Mouse (Mus musculus) Patski (cell line): Measurements from ENCODE around the gene Dph5. TPM values are rescaled to one million over a fixed set of nuclear protein-coding genes. Genes with fewer than 3 reads are reported as not detected.
"Not testable (repeated sequence)": the region's sequence is repeated elsewhere in the genome, so short reads cannot be mapped to it uniquely, and the experiment has no call there.

Experiments used
- ATAC-seq: fragments of 100-300 bp; one replicate; pipeline ENCODE4 v1.8.0; 2021
- CTCF ChIA-PET: fragments of 350-600 bp; sonication (Branson Sonifier 250); formaldehyde crosslinking; loops from one replicate; lab custom pipeline; 2022; ENCODE audit warnings: inconsistent platforms; lab: Charles Lee
- POLR2A ChIA-PET: fragments of 350-600 bp; sonication (Branson Sonifier 250); formaldehyde crosslinking; loops from one replicate; lab custom pipeline; 2022; ENCODE audit warnings: antibody characterized with exemption, inconsistent platforms; lab: Charles Lee
- DNase-seq: peaks from one replicate; pipeline ENCODE4 v3.0.0-alpha.2; 2011; ENCODE audit warnings: low read depth, low spot score
- H3K27me3 ChIP-seq: fragments of 371-371 bp; one replicate; pipeline ENCODE4 v1.5.1; 2021
- CTCF ChIP-seq: fragments of 100-300 bp; IDR thresholded peaks from one replicate; pipeline ENCODE4 v1.5.1; 2021
- in situ Hi-C: fragments of 300-500 bp; cut with MboI; formaldehyde crosslinking; loops from 3 replicates; pipeline ENCODE4 v1.11.1; 2018; ENCODE audit warnings: low pct_unique_long_range_greater_than_20kb, mixed read lengths
- polyA plus RNA-seq: library from polyadenylated mRNA; unstranded; gene quantifications from one replicate; pipeline ENCODE4 v1.2.3, GENCODE M21; 2021

Gene Dph5
- polyA plus RNA-seq, 1 experiment from 2014 or later = 29.1 TPM

DNA sequence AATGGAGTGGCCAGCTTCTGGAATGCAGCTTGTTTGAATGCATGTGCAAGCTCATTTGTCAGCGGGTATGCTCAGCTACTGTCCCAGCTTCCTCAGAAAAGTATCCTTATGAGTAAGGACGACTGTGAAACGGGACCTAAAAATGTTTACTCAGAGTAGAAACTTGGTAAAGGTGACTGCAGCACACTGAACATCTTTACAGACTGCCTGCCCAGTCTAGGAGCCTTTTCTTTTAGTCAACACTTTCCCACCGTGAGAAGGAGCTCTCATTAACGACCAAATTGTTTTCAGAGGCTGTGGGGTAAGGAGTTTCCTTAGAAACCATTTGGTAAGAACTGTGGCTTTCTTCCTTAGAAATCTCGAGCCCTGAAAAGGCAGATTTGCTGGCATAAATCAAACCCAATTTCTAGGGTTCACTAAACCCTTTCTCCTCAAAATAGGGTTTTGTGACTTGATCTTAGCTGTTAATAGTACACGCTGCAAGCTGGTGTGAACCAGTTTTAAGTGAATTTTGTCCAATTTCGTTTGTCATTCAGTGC, 31.1 kb upstream of the Dph5 start:
- TF ChIP-seq CTCF = no peak
- in situ Hi-C loops = no loop called here
- no peak for DNase-seq
- POLR2A ChIA-PET = no interaction called here
- CTCF ChIA-PET = interaction anchor here (0.6 to 1.2 kb wide), 3 partner anchors 13 to 34 kb away, joined by 3 read pairs; no protein-coding TSS in a partner anchor
- H3K27me3 ChIP-seq = no peaks in the 10 kb centered on the region
- no peak for ATAC-seq

GRCm38 (mm10) chr3:115857436-115857835, 30.2 kb upstream of the Dph5 start:
- ATAC-seq (no peak), DNase-seq (no peak)
- in situ Hi-C loops = no loop called here
- H3K27me3 ChIP-seq = no peaks in the 10 kb centered on the region
- CTCF ChIA-PET = interaction anchor here (1.1 to 1.2 kb wide), 2 partner anchors 11 to 17 kb away, joined by 3 to 4 read pairs; no protein-coding TSS in a partner anchor
- POLR2A ChIA-PET = no interaction called here
- TF ChIP-seq CTCF = no peak

GRCm38 (mm10) chr3:115858822-115859221, 28.8 kb upstream of the Dph5 start:
- H3K27me3 ChIP-seq = no peaks in the 10 kb centered on the region
- DNase-seq (no peak), ATAC-seq (peak; percentile 60)
- TF ChIP-seq CTCF = no peak
- ChIA-PET CTCF (interaction anchor here (1.0 to 1.2 kb wide), 2 partner anchors 8 to 9 kb away, joined by 3 read pairs; no protein-coding TSS in a partner anchor), POLR2A (no interaction called here)
- in situ Hi-C loops = no loop called here

DNA sequence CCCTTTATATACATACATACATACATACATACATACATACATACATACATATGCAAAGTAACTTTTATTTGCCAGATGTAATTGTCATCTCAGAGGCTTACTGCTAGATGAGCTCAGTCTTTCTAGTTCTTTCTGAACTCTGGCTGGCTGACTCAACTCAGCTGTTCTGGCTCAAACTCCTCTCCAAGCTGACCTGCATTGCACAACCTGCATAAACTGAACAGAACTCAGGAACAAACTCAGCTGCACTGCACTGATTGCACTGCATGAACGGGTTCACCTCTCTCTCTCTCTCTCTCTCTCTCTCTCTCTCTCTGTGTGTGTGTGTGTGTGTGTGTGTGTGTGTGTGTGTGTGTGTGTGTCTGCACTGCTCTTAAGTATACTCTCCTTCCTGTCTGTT, 26.9 kb upstream of the Dph5 start:
- H3K27me3 ChIP-seq, in situ Hi-C loops, CTCF ChIA-PET, ATAC-seq, POLR2A ChIA-PET, DNase-seq: not testable (repeated sequence)

- DNase-seq (no peak), ATAC-seq (no peak)
- no peak for TF ChIP-seq CTCF
- POLR2A ChIA-PET = no interaction called here
- in situ Hi-C loops = no loop called here
- CTCF ChIA-PET = no interaction called here
- H3K27me3 ChIP-seq = no peaks in the 10 kb centered on the region
Observed at GRCm38 (mm10) chr3:115863487-115863886, 24.1 kb upstream of the Dph5 start.

- peak; percentile 97 for ATAC-seq
- POLR2A ChIA-PET = no interaction called here
- no peaks in the 10 kb centered on the region for H3K27me3 ChIP-seq
- in situ Hi-C loops = no loop called here
- CTCF ChIA-PET = interaction anchor here (1.1 to 3.9 kb wide), 5 partner anchors 8 to 154 kb away, joined by 3 to 14 read pairs (median 4); no protein-coding TSS in a partner anchor
- TF ChIP-seq CTCF = peak; percentile 35
- DNase-seq = no peak
Observed at GRCm38 (mm10) chr3:115867150-115867549, 20.5 kb upstream of the Dph5 start.

DNA sequence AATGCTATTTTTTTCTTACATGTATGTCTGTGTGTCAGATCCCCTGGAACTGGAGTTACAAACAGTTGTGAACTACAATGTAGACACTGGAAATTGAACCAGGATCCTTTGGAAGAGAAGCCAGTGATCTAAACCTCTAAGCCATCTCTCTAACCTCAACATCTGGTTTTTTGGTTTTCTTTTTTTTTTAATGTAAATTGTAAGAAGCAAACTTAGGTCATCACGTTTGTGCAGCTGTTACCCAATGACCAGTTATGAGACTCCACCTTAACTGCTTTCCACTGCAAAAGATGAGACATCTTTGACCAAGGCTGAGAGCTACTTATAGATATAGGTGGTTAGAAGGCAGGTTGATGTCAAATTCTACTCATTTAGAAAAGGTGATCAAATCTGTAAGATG, 19.7 kb upstream of the Dph5 start:
- no peaks in the 10 kb centered on the region for H3K27me3 ChIP-seq
- CTCF ChIA-PET = interaction anchor here (1.1 to 3.9 kb wide), 5 partner anchors 9 to 154 kb away, joined by 3 to 14 read pairs (median 4); no protein-coding TSS in a partner anchor
- DNase-seq (no peak), ATAC-seq (no peak)
- no peak for TF ChIP-seq CTCF
- POLR2A ChIA-PET = interaction anchor here (0.6 kb wide), 1 partner anchor 32 kb away, joined by 3 read pairs; no protein-coding TSS in a partner anchor
- in situ Hi-C loops = no loop called here

GRCm38 (mm10) chr3:115869360-115869759, 18.3 kb upstream of the Dph5 start:
- H3K27me3 ChIP-seq = no peaks in the 10 kb centered on the region
- DNase-seq (no peak), ATAC-seq (no peak)
- in situ Hi-C loops = no loop called here
- no peak for TF ChIP-seq CTCF
- CTCF ChIA-PET = interaction anchor here (3.9 kb wide), 1 partner anchor 10 kb away, joined by 14 read pairs; no protein-coding TSS in a partner anchor
- POLR2A ChIA-PET = no interaction called here

DNA sequence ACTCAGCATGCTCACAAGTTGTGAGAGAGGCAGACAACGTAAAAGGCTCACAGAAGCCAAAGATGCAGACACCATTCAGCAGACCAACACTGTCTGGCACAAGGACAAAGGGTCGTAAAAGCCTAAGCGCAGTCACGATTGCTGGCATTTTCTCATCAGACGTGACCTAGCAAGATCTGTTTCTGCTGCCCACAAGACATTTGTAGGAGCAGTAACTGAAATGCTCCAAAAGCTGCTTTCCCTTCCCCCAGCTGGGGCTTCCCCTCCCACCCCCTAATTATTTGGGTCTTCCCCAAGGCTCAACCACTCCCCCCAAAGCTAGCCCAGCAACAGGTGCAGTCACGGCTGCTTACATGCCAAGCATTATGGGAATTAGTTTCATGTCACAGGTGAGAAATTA, 12.1 kb upstream of the Dph5 start:
- no peaks in the 10 kb centered on the region for H3K27me3 ChIP-seq
- ChIA-PET CTCF (interaction anchor here (0.9 to 1.3 kb wide), 2 partner anchors 23 to 157 kb away, joined by 3 read pairs; no protein-coding TSS in a partner anchor), POLR2A (no interaction called here)
- DNase-seq = no peak
- no peak for TF ChIP-seq CTCF
- in situ Hi-C loops = no loop called here
- no peak for ATAC-seq

DNA sequence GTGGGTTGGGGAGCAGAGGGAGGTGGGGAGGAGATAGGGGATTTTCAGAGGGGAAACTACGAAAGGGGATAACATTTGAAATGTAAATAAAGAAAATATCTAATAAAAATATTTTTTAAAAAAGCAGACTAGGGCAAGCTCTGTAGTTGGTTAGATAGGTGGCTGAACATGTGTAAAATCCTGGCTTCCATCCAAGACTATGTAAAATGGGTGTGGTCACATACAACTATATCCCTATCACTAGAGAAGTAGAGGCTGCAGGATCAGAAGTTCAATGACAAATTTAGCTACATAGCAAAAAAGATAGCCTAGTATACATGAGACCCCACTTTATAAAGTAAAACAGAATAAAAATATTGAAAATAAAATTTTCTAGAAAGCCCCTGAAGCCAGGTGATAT, 10.5 kb upstream of the Dph5 start:
- no peaks in the 10 kb centered on the region for H3K27me3 ChIP-seq
- ATAC-seq = no peak
- ChIA-PET CTCF (interaction anchor here (1.4 to 3.8 kb wide), 2 partner anchors 9 to 28 kb away, joined by 3 to 14 read pairs; no protein-coding TSS in a partner anchor), POLR2A (interaction anchor here (0.7 kb wide), 1 partner anchor 38 kb away, joined by 3 read pairs; no protein-coding TSS in a partner anchor)
- no peak for DNase-seq
- TF ChIP-seq CTCF = no peak
- in situ Hi-C loops = no loop called here

- CTCF ChIA-PET = interaction anchor here (1.4 kb wide), 1 partner anchor 10 kb away, joined by 4 read pairs; no protein-coding TSS in a partner anchor
- in situ Hi-C loops = no loop called here
- no peaks in the 10 kb centered on the region for H3K27me3 ChIP-seq
- no peak for TF ChIP-seq CTCF
- no peak for DNase-seq
- POLR2A ChIA-PET = no interaction called here
- ATAC-seq = no peak
Observed at GRCm38 (mm10) chr3:115884086-115884485, 3.6 kb upstream of the Dph5 start.
